Mouse (Mus musculus) bone marrow macrophage, adult 2 months (primary cell): ENCODE data around the gene Egfr.

ENCODE experiments used
- CTCF ChIP-seq: IDR thresholded peaks from 2 replicates; pipeline ENCODE4 v1.5.1; 2012; ENCODE audit warnings: low read depth, mild to moderate bottlenecking, low read length, moderate library complexity
- POLR2A ChIP-seq: IDR thresholded peaks from 2 replicates; pipeline ENCODE4 v1.6.1; 2012; ENCODE audit warnings: mild to moderate bottlenecking, low read depth, low read length, borderline replicate concordance

DNA sequence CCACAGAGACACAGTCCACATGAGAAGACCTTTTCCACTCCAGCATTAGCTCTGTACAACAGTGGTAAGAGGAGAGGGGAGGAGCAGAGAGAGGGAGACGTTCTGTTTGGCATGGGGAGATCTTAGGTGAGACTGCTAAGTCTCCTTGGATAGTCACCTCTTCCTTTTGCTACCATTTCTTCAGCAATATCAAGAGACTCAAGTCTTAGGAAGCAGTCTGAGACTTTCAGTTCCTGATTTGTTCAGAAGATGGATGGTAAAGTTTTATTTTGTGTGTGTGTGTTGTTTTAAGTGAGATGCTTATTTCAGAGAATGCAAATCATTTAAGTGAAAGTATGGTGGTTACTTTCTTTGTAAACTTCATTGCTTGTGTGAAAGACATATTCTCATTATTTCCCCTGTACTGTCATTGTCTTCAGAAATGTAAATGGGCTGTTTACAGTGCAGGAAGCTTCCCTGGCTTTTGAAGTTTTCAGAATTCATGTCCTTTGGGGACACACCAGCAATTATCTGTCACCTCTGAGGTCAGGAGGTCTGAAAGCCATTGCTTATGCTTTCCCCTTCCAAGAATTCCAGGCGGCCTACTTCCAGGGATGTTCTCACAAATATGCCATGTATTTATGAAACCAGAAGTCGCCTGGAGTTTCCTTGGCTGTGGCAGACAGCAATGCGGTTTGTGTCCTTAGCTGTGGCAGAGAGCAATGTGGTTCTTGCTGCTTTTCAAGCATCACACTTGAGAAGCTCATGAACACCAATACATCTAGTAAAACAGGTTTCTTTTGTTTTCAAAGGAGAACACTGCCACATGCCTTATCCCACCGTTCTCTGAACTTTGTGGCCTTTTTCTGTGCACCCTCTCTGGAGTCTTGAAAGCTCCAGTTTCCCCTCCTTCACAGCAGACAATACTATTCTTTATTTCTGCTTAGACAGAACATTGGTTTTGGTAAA lies 40.9 kb downstream of the Egfr start:
- TF ChIP-seq POLR2A (no peak), CTCF (no peak)
